Mouse (Mus musculus) thymus, adult 2 months (tissue): Measurements from ENCODE around the gene Vps35l.

Source experiments
- CTCF ChIP-seq: fragments of 200-500 bp; IDR thresholded peaks from 2 replicates; pipeline ENCODE4 v1.5.1; 2012; ENCODE audit warnings: mild to moderate bottlenecking, control low read depth, low read length, moderate library complexity, borderline replicate concordance; ENCODE audit not compliant: control insufficient read depth, poor library complexity, insufficient read depth; ENCODE audit errors: extremely low read depth
- POLR2A ChIP-seq: fragments of 200-500 bp; IDR thresholded peaks from 2 replicates; pipeline ENCODE4 v1.6.1; 2012; ENCODE audit warnings: mild to moderate bottlenecking, low read length, control low read depth, moderate library complexity; ENCODE audit not compliant: control insufficient read depth, poor library complexity, insufficient read depth; ENCODE audit errors: extremely low read depth

DNA sequence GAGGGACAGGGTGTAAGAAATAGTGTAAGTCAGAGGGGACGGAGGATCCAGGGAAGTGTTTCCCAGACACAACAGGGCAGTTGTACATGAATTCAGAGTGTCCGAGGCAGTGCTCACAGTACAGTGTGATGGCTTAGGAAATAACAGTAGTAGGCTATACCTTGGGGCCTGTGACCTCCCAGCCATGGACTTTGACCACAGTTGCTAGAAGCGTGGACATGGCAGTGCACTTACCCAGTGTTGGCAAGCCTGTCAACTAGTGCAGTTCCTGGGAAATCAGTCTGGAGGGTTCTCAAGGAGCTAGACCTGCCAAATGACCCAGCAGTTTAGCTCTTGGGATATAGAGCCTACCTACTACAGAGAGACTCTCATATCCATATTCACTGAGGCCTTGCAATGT lies 76.2 kb downstream of the Vps35l start:
- TF ChIP-seq CTCF (no peak), POLR2A (no peak)
